Mouse (Mus musculus) ES-Bruce4 (cell line): Measurements from ENCODE around the gene Fndc1.

ENCODE experiments used
- CTCF ChIP-seq: IDR thresholded peaks from one replicate; pipeline ENCODE4 v1.8.1; 2011; ENCODE audit warnings: low read depth, low read length
- EP300 ChIP-seq: IDR thresholded peaks from 2 replicates; pipeline ENCODE4 v1.6.1; 2011; ENCODE audit warnings: low read depth, low read length; ENCODE audit not compliant: insufficient read depth
- POLR2A ChIP-seq: IDR thresholded peaks from one replicate; pipeline ENCODE4 v1.8.1; 2011; ENCODE audit warnings: low read length; ENCODE audit not compliant: insufficient read depth

GRCm38 (mm10) chr17:7722991-7723390 is 104.1 kb downstream of the Fndc1 start:
- TF ChIP-seq CTCF (no peak), POLR2A (no peak), EP300 (no peak)
